15 mouse cellular contexts compared by ENCODE assay signal in the genomic region with DNA sequence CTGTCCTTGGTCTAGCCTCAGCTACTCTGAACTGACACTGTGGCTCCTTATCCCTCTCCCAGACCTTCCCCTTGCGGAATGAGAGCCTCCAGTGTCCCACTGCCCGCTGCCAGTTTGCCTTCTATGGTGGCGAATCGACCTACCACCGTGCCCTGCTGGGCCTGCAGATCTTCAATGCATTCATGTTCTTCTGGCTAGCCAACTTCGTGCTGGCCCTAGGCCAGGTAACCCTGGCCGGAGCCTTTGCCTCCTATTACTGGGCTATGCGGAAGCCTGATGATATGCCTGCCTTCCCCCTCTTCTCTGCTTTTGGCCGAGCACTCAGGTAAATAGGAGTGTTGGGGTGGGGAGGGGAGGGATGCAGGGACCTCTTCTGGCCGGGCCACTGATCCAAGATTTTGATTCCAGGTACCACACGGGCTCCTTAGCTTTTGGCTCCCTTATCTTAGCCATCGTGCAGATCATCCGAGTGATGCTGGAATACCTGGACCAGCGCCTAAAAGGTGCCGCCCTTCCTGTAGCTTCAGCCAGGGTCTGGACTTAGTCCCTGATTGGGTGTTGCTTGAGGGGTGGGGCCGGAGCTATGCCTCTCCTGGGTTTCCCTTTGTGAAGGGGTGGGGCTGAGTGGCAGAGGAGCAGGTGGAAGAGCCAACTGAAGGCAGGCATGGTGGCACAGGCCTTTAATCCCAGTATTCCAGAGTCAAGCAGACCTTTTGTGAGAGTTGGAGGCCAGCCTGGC. TPM values are rescaled to one million over a fixed set of nuclear protein-coding genes. Genes with fewer than 3 reads are reported as not detected.
A peak's percentile ranks its signal among the peaks of the same experiment; 100 is the strongest.
DNase-seq lines count a peak whose midpoint lies in the region; ATAC-seq lines count a peak whose summit lies in the region.
"Had no signal": no experiment of that assay in that cellular context is flagged by ENCODE, and none has a peak within 500 bp of the region (broad histone marks: within the 10 kb centered on the region; RNA-seq: fewer than 3 reads in every experiment).

No protein-coding gene starts in this region.

- H3K4me2 ChIP-seq in heart, embryonic 11.5 days = no peak overlapping the region
- no peak overlapping the region for H3K4me2 ChIP-seq in neural tube, embryonic 12.5 days (replicated peaks)
- no peak overlapping the region for H3K4me2 ChIP-seq in neural tube, embryonic 15.5 days
- H3K4me2 ChIP-seq: limb, embryonic 15.5 days had no signal

- H3K4me1 ChIP-seq in heart, embryonic 11.5 days (ENCODE audit: control insufficient read depth, insufficient read depth, low read length) = no peaks in the 10 kb centered on the region
- no peaks in the 10 kb centered on the region for H3K4me1 ChIP-seq in neural tube, embryonic 12.5 days
- no peaks in the 10 kb centered on the region for H3K4me1 ChIP-seq in neural tube, embryonic 15.5 days
- H3K4me1 ChIP-seq: limb, embryonic 15.5 days had no signal

- peaks cover 30% of the 10 kb centered on the region for H3K36me3 ChIP-seq in heart, embryonic 11.5 days (ENCODE audit: control insufficient read depth, insufficient read depth, low read length)
- H3K36me3 ChIP-seq in neural tube, embryonic 12.5 days = peaks cover 64% of the 10 kb centered on the region
- H3K36me3 ChIP-seq in neural tube, embryonic 15.5 days = peaks cover 78% of the 10 kb centered on the region

- no peak overlapping the region for H3K27ac ChIP-seq in heart, embryonic 11.5 days (ENCODE audit: low read depth, low read length)
- H3K27ac ChIP-seq in neural tube, embryonic 12.5 days = no peak overlapping the region
- no peak overlapping the region for H3K27ac ChIP-seq in neural tube, embryonic 15.5 days (replicated peaks)
- H3K27ac ChIP-seq: hindbrain, postnatal 0 days; limb, embryonic 15.5 days had no signal

- no peak overlapping the region for H3K4me3 ChIP-seq in heart, embryonic 11.5 days (ENCODE audit: low read depth, low read length)
- no peak overlapping the region for H3K4me3 ChIP-seq in neural tube, embryonic 12.5 days
- no peak overlapping the region for H3K4me3 ChIP-seq in neural tube, embryonic 15.5 days (replicated peaks)
- H3K4me3 ChIP-seq: limb, embryonic 15.5 days had no signal

- ATAC-seq in heart, embryonic 11.5 days (replicated peaks; ENCODE audit: insufficient number of reproducible peaks, low FRiP score, low TSS enrichment) = no peak
- no peak for ATAC-seq in neural tube, embryonic 12.5 days (ENCODE audit: low FRiP score, low read depth)
- no peak for ATAC-seq in neural tube, embryonic 15.5 days (ENCODE audit: low FRiP score)
- no peak for ATAC-seq in megakaryocyte, adult 5-6 weeks (ENCODE audit: poor library complexity, severe bottlenecking)
- no peak for ATAC-seq in granulocyte monocyte progenitor cell, adult 5-6 weeks (replicated peaks; ENCODE audit: poor library complexity, severe bottlenecking)
- ATAC-seq: hindbrain, postnatal 0 days; Patski had no signal

- no peaks in the 10 kb centered on the region for H3K9me3 ChIP-seq in heart, embryonic 11.5 days (replicated peaks; ENCODE audit: control insufficient read depth, low read length)
- H3K9me3 ChIP-seq in neural tube, embryonic 12.5 days = no peaks in the 10 kb centered on the region
- no peaks in the 10 kb centered on the region for H3K9me3 ChIP-seq in neural tube, embryonic 15.5 days (replicated peaks)
- H3K9me3 ChIP-seq: limb, embryonic 15.5 days had no signal

- no peak overlapping the region for H3K9ac ChIP-seq in heart, embryonic 11.5 days (ENCODE audit: low read depth, low read length)
- peak overlapping the region; percentile 10; the same call in 1 of the 2 replicates for H3K9ac ChIP-seq in neural tube, embryonic 12.5 days
- no peak overlapping the region for H3K9ac ChIP-seq in neural tube, embryonic 15.5 days (replicated peaks)
- H3K9ac ChIP-seq: limb, embryonic 15.5 days had no signal

- DNase-seq in heart, adult 11 months = peak; percentile 95
- peak; percentile 84 for DNase-seq in cerebellum, postnatal 10 days
- DNase-seq in thymus, postnatal 0 days (ENCODE audit: low spot score) = no peak
- DNase-seq: adrenal gland, postnatal 14 days; kidney, postnatal 14 days; thymus, adult 18-20 months had no signal

- no peaks in the 10 kb centered on the region for H3K27me3 ChIP-seq in heart, embryonic 11.5 days (ENCODE audit: control insufficient read depth, insufficient read depth, low read length)
- no peaks in the 10 kb centered on the region for H3K27me3 ChIP-seq in neural tube, embryonic 12.5 days (replicated peaks)
- H3K27me3 ChIP-seq in neural tube, embryonic 15.5 days (replicated peaks) = no peaks in the 10 kb centered on the region
- H3K27me3 ChIP-seq: limb, embryonic 15.5 days; Patski had no signal

- 78% methylated on average over 16 of the region's 16 CpGs for WGBS in heart, embryonic 11.5 days (ENCODE audit: insufficient replicate concordance)
- WGBS in neural tube, embryonic 12.5 days = 72% methylated on average over 16 of the region's 16 CpGs
- 75% methylated on average over 16 of the region's 16 CpGs for WGBS in neural tube, embryonic 15.5 days

RNA-seq across cellular contexts. Expression of gene Ilf3, which starts 20.9 kb away (rescaled TPM):
- polyA plus RNA-seq in heart, embryonic 11.5 days (2014; fragmentation: Nextera tagmentation; extraction: Ambion mirVana) = 120 and 138 TPM in 2 replicates
- polyA plus RNA-seq in neural tube, embryonic 12.5 days (2016; fragmentation: Nextera tagmentation; extraction: Ambion mirVana) = 280 and 286 TPM in 2 replicates
- 189 and 205 TPM in 2 replicates for polyA plus RNA-seq in neural tube, embryonic 15.5 days (2015; fragmentation: Nextera tagmentation; extraction: Ambion mirVana)
- polyA plus RNA-seq in thymus, postnatal 0 days (2015; fragmentation: Nextera tagmentation; extraction: Ambion mirVana) = 138 TPM in 2 replicates
- 21.7 and 22.9 TPM in 2 replicates for total RNA-seq in megakaryocyte, adult 5-6 weeks (2015)
- total RNA-seq in megakaryocyte, adult 5-6 weeks (2017) = 42.0 and 42.5 TPM in 2 replicates
- total RNA-seq in granulocyte monocyte progenitor cell, adult 5-6 weeks (2014; fragmentation: Nextera tagmentation) = 82.0 and 84.2 TPM in 2 replicates
- total RNA-seq in granulocyte monocyte progenitor cell, adult 5-6 weeks (2017) = 73.4 and 104 TPM in 2 replicates

RNA-seq across cellular contexts. Expression of gene Slc44a2, which starts 26.3 kb away (rescaled TPM):
- polyA plus RNA-seq in heart, embryonic 11.5 days (2014; fragmentation: Nextera tagmentation; extraction: Ambion mirVana) = 62.3 and 70.0 TPM in 2 replicates
- 78.4 and 85.2 TPM in 2 replicates for polyA plus RNA-seq in neural tube, embryonic 12.5 days (2016; fragmentation: Nextera tagmentation; extraction: Ambion mirVana)
- polyA plus RNA-seq in neural tube, embryonic 15.5 days (2015; fragmentation: Nextera tagmentation; extraction: Ambion mirVana) = 68.4 and 79.7 TPM in 2 replicates
- 161 and 167 TPM in 2 replicates for polyA plus RNA-seq in thymus, postnatal 0 days (2015; fragmentation: Nextera tagmentation; extraction: Ambion mirVana)
- total RNA-seq in megakaryocyte, adult 5-6 weeks (2015) = 112 and 124 TPM in 2 replicates
- 101 and 116 TPM in 2 replicates for total RNA-seq in megakaryocyte, adult 5-6 weeks (2017)
- total RNA-seq in granulocyte monocyte progenitor cell, adult 5-6 weeks (2014; fragmentation: Nextera tagmentation) = 117 and 134 TPM in 2 replicates
- total RNA-seq in granulocyte monocyte progenitor cell, adult 5-6 weeks (2017) = 83.5 and 89.1 TPM in 2 replicates

RNA-seq across cellular contexts. Expression of gene Ap1m2, which starts 34.7 kb away (rescaled TPM):
- 0.55 and 1.1 TPM in 2 replicates for polyA plus RNA-seq in heart, embryonic 11.5 days (2014; fragmentation: Nextera tagmentation; extraction: Ambion mirVana)
- polyA plus RNA-seq in neural tube, embryonic 12.5 days (2016; fragmentation: Nextera tagmentation; extraction: Ambion mirVana) = 0.65 and 1.3 TPM in 2 replicates
- polyA plus RNA-seq in neural tube, embryonic 15.5 days (2015; fragmentation: Nextera tagmentation; extraction: Ambion mirVana) = 2.5 and 12.1 TPM in 2 replicates
- 20.2 and 21.0 TPM in 2 replicates for polyA plus RNA-seq in thymus, postnatal 0 days (2015; fragmentation: Nextera tagmentation; extraction: Ambion mirVana)
- 0.31 and 0.32 TPM in 2 replicates for total RNA-seq in megakaryocyte, adult 5-6 weeks (2015)
- 0.92 and 1.6 TPM in 2 replicates for total RNA-seq in megakaryocyte, adult 5-6 weeks (2017)
- 2.5 and 5.4 TPM in 2 replicates for total RNA-seq in granulocyte monocyte progenitor cell, adult 5-6 weeks (2014; fragmentation: Nextera tagmentation)
- 0.10 and 0.43 TPM in 2 replicates for total RNA-seq in granulocyte monocyte progenitor cell, adult 5-6 weeks (2017)
- total RNA-seq: adrenal gland, postnatal 14 days had no signal
- polyA plus RNA-seq: C2C12, Patski had no signal

RNA-seq across cellular contexts. Expression of gene Cdkn2d, which starts 55.6 kb away (rescaled TPM):
- 88.4 and 99.8 TPM in 2 replicates for polyA plus RNA-seq in heart, embryonic 11.5 days (2014; fragmentation: Nextera tagmentation; extraction: Ambion mirVana)
- 94.6 and 96.1 TPM in 2 replicates for polyA plus RNA-seq in neural tube, embryonic 12.5 days (2016; fragmentation: Nextera tagmentation; extraction: Ambion mirVana)
- polyA plus RNA-seq in neural tube, embryonic 15.5 days (2015; fragmentation: Nextera tagmentation; extraction: Ambion mirVana) = 120 and 129 TPM in 2 replicates
- polyA plus RNA-seq in thymus, postnatal 0 days (2015; fragmentation: Nextera tagmentation; extraction: Ambion mirVana) = 216 and 234 TPM in 2 replicates
- 132 and 138 TPM in 2 replicates for total RNA-seq in megakaryocyte, adult 5-6 weeks (2015)
- total RNA-seq in megakaryocyte, adult 5-6 weeks (2017) = 65.6 and 75.3 TPM in 2 replicates
- total RNA-seq in granulocyte monocyte progenitor cell, adult 5-6 weeks (2014; fragmentation: Nextera tagmentation) = 11.0 and 12.9 TPM in 2 replicates
- 15.4 and 16.7 TPM in 2 replicates for total RNA-seq in granulocyte monocyte progenitor cell, adult 5-6 weeks (2017)

RNA-seq across cellular contexts. Expression of gene Kri1, which starts 59.0 kb away (rescaled TPM):
- polyA plus RNA-seq in heart, embryonic 11.5 days (2014; fragmentation: Nextera tagmentation; extraction: Ambion mirVana) = 9.9 and 12.3 TPM in 2 replicates
- polyA plus RNA-seq in neural tube, embryonic 12.5 days (2016; fragmentation: Nextera tagmentation; extraction: Ambion mirVana) = 18.0 and 25.2 TPM in 2 replicates
- 15.2 and 18.7 TPM in 2 replicates for polyA plus RNA-seq in neural tube, embryonic 15.5 days (2015; fragmentation: Nextera tagmentation; extraction: Ambion mirVana)
- 17.9 and 25.1 TPM in 2 replicates for polyA plus RNA-seq in thymus, postnatal 0 days (2015; fragmentation: Nextera tagmentation; extraction: Ambion mirVana)
- 28.0 and 28.4 TPM in 2 replicates for total RNA-seq in megakaryocyte, adult 5-6 weeks (2015)
- total RNA-seq in megakaryocyte, adult 5-6 weeks (2017) = 53.6 and 76.9 TPM in 2 replicates
- total RNA-seq in granulocyte monocyte progenitor cell, adult 5-6 weeks (2014; fragmentation: Nextera tagmentation) = 50.9 and 56.3 TPM in 2 replicates
- 59.5 and 86.0 TPM in 2 replicates for total RNA-seq in granulocyte monocyte progenitor cell, adult 5-6 weeks (2017)
